Mouse (Mus musculus) gastrocnemius, postnatal 10 days (tissue): ENCODE measurements around the gene Zmym4. TPM values are rescaled to one million over a fixed set of nuclear protein-coding genes. Genes with fewer than 3 reads are reported as not detected.

Experiments used
- DNase-seq: peaks from one replicate; pipeline ENCODE4 v3.0.0; 2021; ENCODE audit warnings: mixed read lengths
- total RNA-seq, 2 experiments: library from RNA; stranded (reverse); gene quantifications; 2 replicates each; pipeline ENCODE4 v1.2.3; 2021

Gene Zmym4
- total RNA-seq, 2 experiments from 2014 or later, result 21.6 to 32.1 TPM

DNA sequence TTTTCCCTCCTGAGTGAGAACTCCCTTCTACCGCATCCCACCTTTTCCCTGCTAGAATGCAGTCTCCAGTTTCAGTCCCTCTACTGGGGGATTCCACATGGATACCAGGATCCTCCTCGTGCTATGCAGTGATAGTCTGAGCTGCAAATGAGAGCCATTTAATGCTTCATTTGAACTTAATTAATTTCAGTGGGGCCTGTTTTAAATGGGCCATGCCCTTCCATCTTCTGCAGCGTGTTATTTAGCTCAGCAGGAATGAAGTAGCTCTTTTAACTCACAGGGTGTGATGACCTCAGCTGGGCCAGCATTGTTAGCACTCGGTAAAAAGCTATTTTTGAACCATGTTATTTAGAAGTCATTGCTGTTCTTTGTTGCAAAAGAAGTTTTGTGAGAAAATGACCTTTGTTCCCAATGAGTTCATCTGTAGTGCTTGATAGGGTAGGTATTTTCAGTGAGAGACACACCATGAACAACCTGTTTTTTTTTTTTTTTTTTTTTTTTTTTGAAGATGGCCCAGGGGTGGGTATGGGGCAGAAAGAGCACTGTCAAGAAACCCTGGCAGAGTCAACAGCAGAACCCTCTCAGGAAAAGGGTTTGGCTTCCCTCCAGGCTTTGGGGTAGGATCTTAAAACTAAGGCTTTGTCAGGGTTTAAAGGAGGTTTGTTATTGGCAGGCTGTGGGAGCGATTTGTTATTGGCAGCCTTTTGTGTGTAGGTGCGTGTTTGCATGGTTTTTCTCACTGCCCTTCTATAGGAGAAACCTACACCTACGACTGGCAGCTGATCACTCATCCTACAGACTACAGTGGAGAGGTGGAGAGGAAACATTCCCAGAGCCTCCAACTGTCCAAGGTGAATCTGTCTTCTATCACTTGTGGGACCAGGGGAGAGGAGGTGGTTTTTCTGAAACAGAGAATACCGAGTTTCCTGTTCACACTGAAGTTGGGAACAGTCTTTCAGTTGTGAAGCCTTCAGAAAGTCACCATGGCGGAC lies 144.7 kb downstream of the Zmym4 start:
- DNase-seq, result no peak

- no peak for DNase-seq
Measured at GRCm38 (mm10) chr4:126814854-126815253, 153.1 kb downstream of the Zmym4 start.

DNA sequence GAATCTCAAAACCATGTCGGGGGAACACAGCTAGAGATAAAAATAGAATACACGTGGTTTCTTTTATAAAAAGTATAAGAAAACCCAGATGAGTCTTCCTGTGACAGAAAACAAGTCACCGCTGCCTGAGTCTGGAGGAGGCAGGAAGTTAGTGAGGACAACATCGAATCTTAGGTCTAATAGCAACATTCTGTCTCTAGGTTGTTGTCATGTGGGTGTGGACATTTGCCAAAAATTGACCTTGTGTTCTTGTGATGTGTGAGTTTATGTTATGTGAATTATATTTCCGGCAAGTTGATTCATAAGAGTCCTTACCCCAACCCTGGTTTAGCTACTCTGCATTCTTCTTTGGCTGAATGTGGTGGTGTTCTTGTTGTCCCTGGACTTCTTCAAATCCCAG lies 154.7 kb downstream of the Zmym4 start:
- DNase-seq, result no peak

Other genes with a start within 250 kb of the Zmym4 start
- not detected for gene Tfap2e, start 231.9 kb downstream of the Zmym4 start, total RNA-seq
- gene Ncdn, start 214.7 kb downstream of the Zmym4 start, total RNA-seq, result 10 to 100 TPM; 12.0 to 13.3 TPM
- gene AU040320, start 214.6 kb downstream of the Zmym4 start, total RNA-seq, result 10 to 100 TPM; 22.2 to 24.2 TPM
- 100 to 1,000 TPM in 1 of 2 experiments, 10 to 100 TPM in 1; 97.8 to 138 TPM for gene Sfpq, start 53.2 kb upstream of the Zmym4 start, total RNA-seq
- gene Zmym1, start 93.0 kb upstream of the Zmym4 start, total RNA-seq, result 1 to 10 TPM; 3.8 to 5.3 TPM
- 1 to 10 TPM; 7.9 to 9.8 TPM for gene Zmym6, start 109.2 kb upstream of the Zmym4 start, total RNA-seq
- gene Tmem35b, start 155.6 kb upstream of the Zmym4 start, total RNA-seq, result 1 to 10 TPM; 1.1 to 1.5 TPM
- under 1 TPM; 0.68 to 0.78 TPM for gene Dlgap3, start 201.1 kb upstream of the Zmym4 start, total RNA-seq